Mouse (Mus musculus) left cerebral cortex, adult 8-10 months (tissue): ENCODE measurements around the gene Vangl1. TPM values are rescaled to one million over a fixed set of nuclear protein-coding genes. Genes with fewer than 3 reads are reported as not detected.
"Not testable (repeated sequence)": the region's sequence is repeated elsewhere in the genome, so short reads cannot be mapped to it uniquely, and the experiment has no call there.

ENCODE experiments used
- DNase-seq, 2 experiments: peaks; one replicate each; pipeline ENCODE4 v3.0.0; 2022; ENCODE audit warnings: low spot score in 2 of 2
- total RNA-seq, 4 experiments: library from RNA; stranded (reverse); gene quantifications; 2 replicates each; pipeline ENCODE4 v1.2.4; 2022

The Vangl1 gene
- total RNA-seq, 4 experiments from 2014 or later = 3.7 to 9.5 (median 7.0) TPM

- no peak for DNase-seq
These were observed 30.2 kb downstream of the Vangl1 start for GRCm38 (mm10) chr3:102174118-102174865.

- peak; percentile 87 to 96 for DNase-seq
These were observed 35.1 kb downstream of the Vangl1 start for GRCm38 (mm10) chr3:102169197-102169905.

GRCm38 (mm10) chr3:102167555-102168210 is 36.8 kb downstream of the Vangl1 start:
- no peak for DNase-seq

- no peak for DNase-seq
These were observed 37.7 kb downstream of the Vangl1 start for GRCm38 (mm10) chr3:102166794-102167193.

- no peak for DNase-seq
These were observed 38.2 kb downstream of the Vangl1 start for GRCm38 (mm10) chr3:102166287-102166620.

GRCm38 (mm10) chr3:102165536-102166286 is 38.8 kb downstream of the Vangl1 start:
- DNase-seq = no peak

GRCm38 (mm10) chr3:102164911-102165310 is 39.6 kb downstream of the Vangl1 start:
- no peak for DNase-seq

- not testable (repeated sequence) for DNase-seq
These were observed 40.6 kb downstream of the Vangl1 start for GRCm38 (mm10) chr3:102163861-102164260.

- no peak for DNase-seq
These were observed 44.8 kb downstream of the Vangl1 start for GRCm38 (mm10) chr3:102159423-102160325.

GRCm38 (mm10) chr3:102158759-102159422 is 45.6 kb downstream of the Vangl1 start:
- no peak for DNase-seq

- no peak for DNase-seq
These were observed 46.8 kb downstream of the Vangl1 start for GRCm38 (mm10) chr3:102157652-102158051.

- no peak for DNase-seq
These were observed 47.8 kb downstream of the Vangl1 start for GRCm38 (mm10) chr3:102156737-102157136.

- no peak for DNase-seq
These were observed 50.4 kb downstream of the Vangl1 start for GRCm38 (mm10) chr3:102154107-102154506.

GRCm38 (mm10) chr3:102152872-102153271 is 51.6 kb downstream of the Vangl1 start:
- DNase-seq = no peak

- no peak for DNase-seq
These were observed 52.0 kb downstream of the Vangl1 start for GRCm38 (mm10) chr3:102152471-102152870.

- DNase-seq = no peak
These were observed 52.6 kb downstream of the Vangl1 start for GRCm38 (mm10) chr3:102151850-102152249.

- DNase-seq = no peak
These were observed 54.6 kb downstream of the Vangl1 start for GRCm38 (mm10) chr3:102149941-102150340.

- no peak for DNase-seq
These were observed 57.3 kb downstream of the Vangl1 start for GRCm38 (mm10) chr3:102147189-102147588.

- no peak for DNase-seq
These were observed 58.1 kb downstream of the Vangl1 start for GRCm38 (mm10) chr3:102146428-102146827.
